Mouse (Mus musculus): ENCODE measurements around the gene BC035947.
A peak's percentile ranks its signal among the peaks of the same experiment; 100 is the strongest.

DNA sequence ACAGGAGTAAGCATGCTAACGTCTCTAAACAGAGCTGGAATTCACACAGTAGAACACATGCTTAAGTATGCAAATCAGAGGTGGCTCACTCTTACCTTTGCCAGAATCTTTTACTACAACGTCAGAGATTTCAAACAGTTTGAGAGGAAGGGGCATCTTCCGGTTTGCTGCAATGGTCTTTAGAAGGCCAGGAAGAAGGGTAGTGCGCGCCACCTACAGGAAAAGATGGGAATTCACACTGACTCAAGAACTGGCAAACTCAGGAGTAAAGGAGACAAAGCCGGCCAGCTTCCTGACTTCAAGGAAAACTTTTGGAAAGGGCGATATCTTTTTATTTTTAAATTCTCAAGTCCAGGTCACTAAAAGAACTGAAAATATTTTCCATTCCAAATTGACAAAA lies 57.3 kb downstream of the BC035947 start:
- TF ChIP-seq POLR2A (IDR thresholded peaks at IDR 0.05; ENCODE audit: low read depth, low read length) (no peak), CTCF (IDR thresholded peaks at IDR 0.05; ENCODE audit: extremely low read depth, insufficient read length, insufficient replicate concordance, low read depth, low read length) (peak; percentile 48; the same call in 1 of the 2 replicates)
